Mouse (Mus musculus): ENCODE data around the gene Dlgap3. TPM values are rescaled to one million over a fixed set of nuclear protein-coding genes. Genes with fewer than 3 reads are reported as not detected.

The Dlgap3 gene
- total RNA-seq (2023), result 0.24 TPM

DNA sequence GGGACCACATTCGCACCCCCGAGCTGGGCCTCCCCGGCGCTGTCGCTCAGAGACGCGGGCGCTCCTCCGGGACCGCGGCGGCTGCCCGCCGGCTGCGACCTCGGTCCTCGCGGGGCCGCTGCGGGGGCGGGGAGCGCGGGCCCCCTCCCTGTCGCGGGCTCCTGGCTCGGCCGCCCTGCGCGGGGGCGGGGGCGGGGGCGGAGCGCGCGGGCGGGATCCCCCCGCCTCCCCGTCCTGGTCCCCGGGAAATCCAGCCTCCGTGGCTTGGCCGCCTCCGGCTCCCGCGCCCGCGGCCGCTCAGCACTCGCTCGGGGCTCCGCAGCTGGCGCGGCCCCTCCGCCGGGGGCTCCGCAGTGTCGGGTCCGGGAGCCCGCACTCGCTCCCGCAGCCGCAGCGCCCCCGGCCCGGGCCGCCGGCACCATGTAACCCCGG lies at the start of gene Dlgap3:
Gene Dlgap3, plus strand, starts transcription at position 291 of the 432 bp plus-strand sequence.

DNA sequence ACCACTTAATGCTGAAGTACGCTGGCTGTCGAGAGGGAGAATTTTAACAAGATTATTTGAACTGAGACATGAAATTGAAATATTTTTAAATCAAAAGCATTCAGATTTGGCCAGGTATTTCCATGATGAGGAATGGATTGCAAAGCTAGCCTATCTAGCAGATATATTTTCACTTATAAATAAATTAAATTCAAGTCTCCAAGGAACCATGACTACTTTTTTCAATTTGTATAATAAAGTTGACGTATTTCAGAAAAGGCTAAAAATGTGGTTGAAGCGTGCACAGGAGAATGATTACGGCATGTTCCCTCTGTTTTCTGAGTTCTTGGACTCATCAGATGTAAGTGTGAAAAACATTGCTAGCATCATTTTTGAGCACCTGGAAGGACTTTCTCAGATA lies 45.6 kb upstream of the Dlgap3 start, which contains the start of gene Tmem35b:
Gene Tmem35b, plus strand, starts transcription at position 301 of the 400 bp plus-strand sequence.

DNA sequence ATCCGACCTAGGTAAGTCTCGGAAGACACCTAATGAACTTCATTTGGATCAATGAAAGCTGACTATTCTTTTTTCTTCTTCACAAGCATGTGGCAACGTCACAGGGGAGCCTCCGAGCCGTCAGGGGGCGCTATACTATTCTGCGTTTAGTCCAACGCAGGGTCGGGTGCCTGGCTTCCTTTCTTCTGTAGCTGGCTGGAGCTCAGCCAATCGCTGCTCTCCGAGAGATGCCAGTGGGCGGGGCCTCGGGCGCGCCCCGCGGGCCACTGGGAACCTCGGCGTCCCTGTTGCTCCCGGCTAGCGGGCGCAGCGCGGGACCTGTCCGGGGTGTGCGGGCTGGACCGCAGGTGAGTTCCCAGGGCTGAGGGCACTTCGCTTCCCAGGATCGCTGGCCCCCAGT lies 74.5 kb downstream of the Dlgap3 start, which contains the start of gene Smim12:
Gene Smim12, plus strand, starts transcription at position 233 of the 400 bp plus-strand sequence.

Other genes starting within 250 kb of the Dlgap3 start
- gene Zmym4, start 201.1 kb upstream of the Dlgap3 start, total RNA-seq (2023), result 48.3 TPM
- gene Sfpq, start 147.9 kb upstream of the Dlgap3 start, total RNA-seq (2023), result 861 TPM
- gene Zmym1, start 108.1 kb upstream of the Dlgap3 start, total RNA-seq (2023), result 28.8 TPM
- gene Zmym6, start 91.8 kb upstream of the Dlgap3 start, total RNA-seq (2023), result 20.3 TPM
- gene Tmem35b, start 45.5 kb upstream of the Dlgap3 start, total RNA-seq (2023), result 4.9 TPM
- 21.1 TPM for gene Smim12, start 74.6 kb downstream of the Dlgap3 start, total RNA-seq (2023)
- gene Gja4, start 144.8 kb downstream of the Dlgap3 start, total RNA-seq (2023), result not detected
- not detected for gene Gjb3, start 161.6 kb downstream of the Dlgap3 start, total RNA-seq (2023)
- not detected for gene Gjb4, start 184.9 kb downstream of the Dlgap3 start, total RNA-seq (2023)
- gene Gjb5, start 189.0 kb downstream of the Dlgap3 start, total RNA-seq (2023), result not detected